Mouse (Mus musculus): ENCODE results near the gene Pask. TPM values are rescaled to one million over a fixed set of nuclear protein-coding genes. Genes with fewer than 3 reads are reported as not detected.

Pask gene
- total RNA-seq (2014; rRNA removed), result 8.4 and 15.0 TPM in 2 replicates
- polyA plus RNA-seq (2015; fragmentation: Nextera tagmentation; extraction: Ambion mirVana), result 3.6 and 3.9 TPM in 2 replicates

GRCm38 (mm10) chr1:93342648-93343503 is at the start of gene Pask, which contains the start of gene Ppp1r7:
Gene Pask (minus strand): TSS chr1:93343482.
Gene Ppp1r7 (plus strand): TSS chr1:93342854.
- no peak for TF ChIP-seq CTCF (IDR thresholded peaks at IDR 0.05; ENCODE audit: low read depth)
- peak; percentile 98 for DNase-seq (ENCODE audit: low spot score)
- Histone ChIP-seq H3K9ac (replicated peaks; ENCODE audit: low read length) (peak within 1 kb of the TSS; percentile 79), H3K27ac (peak within 1 kb of the TSS; percentile 75), H3K27me3 (ENCODE audit: insufficient read depth, low read length) (no peaks in the 10 kb centered on the region), H3K4me2 (ENCODE audit: low read depth, low read length) (peak within 1 kb of the TSS; percentile 64), H3K36me3 (ENCODE audit: insufficient read depth, low read length) (no peaks in the 10 kb centered on the region), H3K9me3 (ENCODE audit: low read length) (no peaks in the 10 kb centered on the region), H3K4me1 (ENCODE audit: insufficient read depth, low read length) (peaks cover 8% of the 10 kb centered on the region), H3K4me3 (ENCODE audit: low read length) (peak within 1 kb of the TSS; percentile 66)
- peak; percentile 95 for ATAC-seq
- under 1% methylated on average over 63 of the region's 63 CpGs for WGBS

GRCm38 (mm10) chr1:93388906-93389305 is 45.6 kb upstream of the Pask start:
- no peak for DNase-seq (ENCODE audit: low spot score)
- no peaks in the 10 kb centered on the region for H3K4me1 ChIP-seq (ENCODE audit: insufficient read depth, low read length)
- no peaks in the 10 kb centered on the region for H3K36me3 ChIP-seq (ENCODE audit: insufficient read depth, low read length)
- TF ChIP-seq CTCF (IDR thresholded peaks at IDR 0.05; ENCODE audit: low read depth), result no peak
- no peaks in the 10 kb centered on the region for H3K27me3 ChIP-seq (ENCODE audit: insufficient read depth, low read length)
- no peaks in the 10 kb centered on the region for H3K9me3 ChIP-seq (ENCODE audit: low read length)
- 74% methylated on average over 2 of the region's 2 CpGs for WGBS
- no peak for ATAC-seq
- H3K9ac ChIP-seq (replicated peaks; ENCODE audit: low read length), result no peak overlapping the region
- no peak overlapping the region for H3K4me3 ChIP-seq (ENCODE audit: low read length)
- no peak overlapping the region for H3K4me2 ChIP-seq (ENCODE audit: low read depth, low read length)
- no peak overlapping the region for H3K27ac ChIP-seq

GRCm38 (mm10) chr1:93387198-93387597 is 43.9 kb upstream of the Pask start:
- H3K4me2 ChIP-seq (ENCODE audit: low read depth, low read length), result no peak overlapping the region
- no peaks in the 10 kb centered on the region for H3K27me3 ChIP-seq (ENCODE audit: insufficient read depth, low read length)
- no peak overlapping the region for H3K4me3 ChIP-seq (ENCODE audit: low read length)
- H3K9ac ChIP-seq (replicated peaks; ENCODE audit: low read length), result no peak overlapping the region
- DNase-seq (ENCODE audit: low spot score) (no peak), ATAC-seq (no peak)
- WGBS, result 81% methylated on average over 2 of the region's 2 CpGs
- H3K4me1 ChIP-seq (ENCODE audit: insufficient read depth, low read length), result no peaks in the 10 kb centered on the region
- TF ChIP-seq CTCF (IDR thresholded peaks at IDR 0.05; ENCODE audit: low read depth), result no peak
- H3K9me3 ChIP-seq (ENCODE audit: low read length), result no peaks in the 10 kb centered on the region
- H3K27ac ChIP-seq, result no peak overlapping the region
- H3K36me3 ChIP-seq (ENCODE audit: insufficient read depth, low read length), result no peaks in the 10 kb centered on the region

- H3K36me3 ChIP-seq (ENCODE audit: insufficient read depth, low read length), result no peaks in the 10 kb centered on the region
- H3K9ac ChIP-seq (replicated peaks; ENCODE audit: low read length), result no peak overlapping the region
- no peak for TF ChIP-seq CTCF (IDR thresholded peaks at IDR 0.05; ENCODE audit: low read depth)
- ATAC-seq (no peak), DNase-seq (ENCODE audit: low spot score) (no peak)
- 83% methylated on average over 5 of the region's 5 CpGs for WGBS
- no peaks in the 10 kb centered on the region for H3K4me1 ChIP-seq (ENCODE audit: insufficient read depth, low read length)
- no peak overlapping the region for H3K4me2 ChIP-seq (ENCODE audit: low read depth, low read length)
- H3K27ac ChIP-seq, result no peak overlapping the region
- H3K27me3 ChIP-seq (ENCODE audit: insufficient read depth, low read length), result no peaks in the 10 kb centered on the region
- H3K9me3 ChIP-seq (ENCODE audit: low read length), result no peaks in the 10 kb centered on the region
- no peak overlapping the region for H3K4me3 ChIP-seq (ENCODE audit: low read length)
These were observed 35.8 kb upstream of the Pask start for GRCm38 (mm10) chr1:93379117-93379516.

- no peak for TF ChIP-seq CTCF (IDR thresholded peaks at IDR 0.05; ENCODE audit: low read depth)
- H3K9me3 ChIP-seq (ENCODE audit: low read length), result no peaks in the 10 kb centered on the region
- H3K4me3 ChIP-seq (ENCODE audit: low read length), result no peak overlapping the region
- WGBS, result 73% methylated on average over 5 of the region's 5 CpGs
- no peaks in the 10 kb centered on the region for H3K36me3 ChIP-seq (ENCODE audit: insufficient read depth, low read length)
- H3K4me1 ChIP-seq (ENCODE audit: insufficient read depth, low read length), result no peaks in the 10 kb centered on the region
- H3K4me2 ChIP-seq (ENCODE audit: low read depth, low read length), result no peak overlapping the region
- no peak overlapping the region for H3K9ac ChIP-seq (replicated peaks; ENCODE audit: low read length)
- H3K27ac ChIP-seq, result no peak overlapping the region
- no peaks in the 10 kb centered on the region for H3K27me3 ChIP-seq (ENCODE audit: insufficient read depth, low read length)
- ATAC-seq, result no peak
- DNase-seq (ENCODE audit: low spot score), result no peak
These were observed 34.0 kb upstream of the Pask start for GRCm38 (mm10) chr1:93377307-93377706.

GRCm38 (mm10) chr1:93373665-93374064 is 30.4 kb upstream of the Pask start, which contains the start of gene Ano7:
Gene Ano7 (plus strand): TSS chr1:93373930.
- H3K27ac ChIP-seq, result no peak within 1 kb of the TSS
- DNase-seq (ENCODE audit: low spot score), result no peak
- no peak within 1 kb of the TSS for H3K4me2 ChIP-seq (ENCODE audit: low read depth, low read length)
- TF ChIP-seq CTCF (IDR thresholded peaks at IDR 0.05; ENCODE audit: low read depth), result no peak
- WGBS, result 80% methylated on average over 4 of the region's 4 CpGs
- no peak within 1 kb of the TSS for H3K4me3 ChIP-seq (ENCODE audit: low read length)
- no peaks in the 10 kb centered on the region for H3K9me3 ChIP-seq (ENCODE audit: low read length)
- no peaks in the 10 kb centered on the region for H3K36me3 ChIP-seq (ENCODE audit: insufficient read depth, low read length)
- 0 out of 2 replicates have a peak, but pooled peaks have one; percentile 38 for ATAC-seq
- H3K9ac ChIP-seq (replicated peaks; ENCODE audit: low read length), result no peak within 1 kb of the TSS
- H3K4me1 ChIP-seq (ENCODE audit: insufficient read depth, low read length), result no peaks in the 10 kb centered on the region
- no peaks in the 10 kb centered on the region for H3K27me3 ChIP-seq (ENCODE audit: insufficient read depth, low read length)

GRCm38 (mm10) chr1:93365641-93366040 is 22.4 kb upstream of the Pask start:
- Histone ChIP-seq H3K36me3 (ENCODE audit: insufficient read depth, low read length) (peaks cover 39% of the 10 kb centered on the region; the same call in 1 of the 2 replicates), H3K9ac (replicated peaks; ENCODE audit: low read length) (no peak overlapping the region), H3K27ac (no peak overlapping the region), H3K4me2 (ENCODE audit: low read depth, low read length) (no peak overlapping the region), H3K4me3 (ENCODE audit: low read length) (no peak overlapping the region), H3K4me1 (ENCODE audit: insufficient read depth, low read length) (no peaks in the 10 kb centered on the region), H3K27me3 (ENCODE audit: insufficient read depth, low read length) (no peaks in the 10 kb centered on the region), H3K9me3 (ENCODE audit: low read length) (no peaks in the 10 kb centered on the region)
- no peak for TF ChIP-seq CTCF (IDR thresholded peaks at IDR 0.05; ENCODE audit: low read depth)
- 96% methylated on average over 6 of the region's 6 CpGs for WGBS
- DNase-seq (ENCODE audit: low spot score) (no peak), ATAC-seq (no peak)

Data from hindbrain, postnatal 0 days (tissue).